Mouse (Mus musculus) 416B (cell line): ENCODE measurements around the gene Gm10192.
"Not testable (repeated sequence)": the region's sequence is repeated elsewhere in the genome, so short reads cannot be mapped to it uniquely, and the experiment has no call there.

ENCODE experiments used
- DNase-seq: peaks from one replicate; pipeline ENCODE4 v3.0.0; 2011; ENCODE audit warnings: low read depth

Gene Gm10192

GRCm38 (mm10) chr4:97183066-97183465 is at the start of gene Gm10192:
Gm10192 (minus strand) TSS chr4:97183166.
- DNase-seq, result not testable (repeated sequence)

- DNase-seq, result no peak
Observed at GRCm38 (mm10) chr4:97230411-97231104, 47.6 kb upstream of the Gm10192 start.

- no peak for DNase-seq
Observed at GRCm38 (mm10) chr4:97219701-97220100, 36.7 kb upstream of the Gm10192 start.

- no peak for DNase-seq
Observed at GRCm38 (mm10) chr4:97217906-97218305, 34.9 kb upstream of the Gm10192 start.

- no peak for DNase-seq
Observed at GRCm38 (mm10) chr4:97212514-97212913, 29.5 kb upstream of the Gm10192 start.

GRCm38 (mm10) chr4:97202986-97203385 is 20.0 kb upstream of the Gm10192 start:
- not testable (repeated sequence) for DNase-seq

GRCm38 (mm10) chr4:97193176-97193575 is 10.2 kb upstream of the Gm10192 start:
- no peak for DNase-seq

- DNase-seq, result no peak
Observed at GRCm38 (mm10) chr4:97192601-97193000, 9.6 kb upstream of the Gm10192 start.

- DNase-seq, result no peak
Observed at GRCm38 (mm10) chr4:97180396-97180795, 2.6 kb downstream of the Gm10192 start.

- DNase-seq, result no peak
Observed at GRCm38 (mm10) chr4:97156841-97157345, 26.1 kb downstream of the Gm10192 start.

GRCm38 (mm10) chr4:97156084-97156483 is 26.9 kb downstream of the Gm10192 start:
- DNase-seq, result no peak

- DNase-seq, result no peak
Observed at GRCm38 (mm10) chr4:97153554-97153953, 29.4 kb downstream of the Gm10192 start.

GRCm38 (mm10) chr4:97142484-97142883 is 40.5 kb downstream of the Gm10192 start:
- DNase-seq, result peak; percentile 1
